Mouse (Mus musculus): ENCODE measurements around the gene BC017158.

GRCm38 (mm10) chr7:128276051-128276450 lies 21.9 kb downstream of the BC017158 start:
- no peak for TF ChIP-seq CTCF (IDR thresholded peaks at IDR 0.05; ENCODE audit: low read depth, low read length)
- TF ChIP-seq TAL1 (conservative IDR thresholded peaks at IDR 0.05; ENCODE audit: low read depth, low read length), result no peak
- no peak for TF ChIP-seq GATA1 (IDR thresholded peaks at IDR 0.05; ENCODE audit: borderline replicate concordance, low read length)
